Comparison of ENCODE assay signal across 10 mouse cellular contexts in genomic region chr11:32331075-32331474, GRCm38 (mm10). TPM values are rescaled to one million over a fixed set of nuclear protein-coding genes. Genes with fewer than 3 reads are reported as not detected.
DNase-seq lines count a peak whose midpoint lies in the region; ATAC-seq and TF ChIP-seq lines count a peak whose summit lies in the region.
"Had no signal": no experiment of that assay in that cellular context is flagged by ENCODE, and none has a peak within 500 bp of the region (broad histone marks: within the 10 kb centered on the region; RNA-seq: fewer than 3 reads in every experiment).

No protein-coding gene starts in this region.

- no peaks in the 10 kb centered on the region for H3K27me3 ChIP-seq in lung, embryonic 16.5 days (ENCODE audit: control insufficient read depth, insufficient read depth, low read depth, low read length)
- H3K27me3 ChIP-seq in liver, embryonic 11.5 days (replicated peaks; ENCODE audit: control insufficient read depth, insufficient read depth, low read length) = no peaks in the 10 kb centered on the region; the same call in 1 of the 2 replicates
- H3K27me3 ChIP-seq: neural tube, embryonic 12.5 days had no signal

- peaks cover 14% of the 10 kb centered on the region; the same call in 1 of the 2 replicates for H3K4me1 ChIP-seq in lung, embryonic 16.5 days (replicated peaks; ENCODE audit: control insufficient read depth, insufficient read depth, low read length)
- H3K4me1 ChIP-seq in liver, embryonic 11.5 days (replicated peaks; ENCODE audit: control insufficient read depth, insufficient read depth, low read length) = no peaks in the 10 kb centered on the region

- H3K36me3 ChIP-seq in lung, embryonic 16.5 days (ENCODE audit: control insufficient read depth, insufficient read depth, low read length) = no peaks in the 10 kb centered on the region
- no peaks in the 10 kb centered on the region for H3K36me3 ChIP-seq in liver, embryonic 11.5 days (ENCODE audit: control insufficient read depth, insufficient read depth, low read length)
- H3K36me3 ChIP-seq: neural tube, embryonic 12.5 days had no signal

- no peak for TF ChIP-seq POLR2A in brain, embryonic 14.5 days (IDR thresholded peaks at IDR 0.05; ENCODE audit: borderline replicate concordance, extremely low read depth, insufficient read depth, insufficient read length, poor library complexity, severe bottlenecking)

- no peak overlapping the region for H3K9ac ChIP-seq in lung, embryonic 16.5 days (ENCODE audit: low read length)
- no peak overlapping the region for H3K9ac ChIP-seq in liver, embryonic 11.5 days (ENCODE audit: low read depth, low read length)
- H3K9ac ChIP-seq: neural tube, embryonic 12.5 days had no signal

- no peak overlapping the region for H3K4me2 ChIP-seq in lung, embryonic 16.5 days (ENCODE audit: low read depth, low read length)
- no peak overlapping the region for H3K4me2 ChIP-seq in liver, embryonic 11.5 days
- H3K4me2 ChIP-seq: neural tube, embryonic 12.5 days had no signal

- ATAC-seq in hematopoietic stem cell, adult 5-6 weeks (replicated peaks in 1 of 2; ENCODE audit: insufficient read depth in 1 of 2, low FRiP score in 2 of 2, low TSS enrichment in 1 of 2, low read depth in 1 of 2, poor library complexity in 2 of 2, severe bottlenecking in 2 of 2) = peak; percentile 29 to 32; a peak in 2 of 4 replicates
- ATAC-seq in lung, embryonic 16.5 days (ENCODE audit: low read depth) = peak; percentile 72
- no peak for ATAC-seq in liver, embryonic 11.5 days (replicated peaks; ENCODE audit: low FRiP score)

- peak; percentile 98 for DNase-seq in heart, adult 11 months
- DNase-seq in heart, postnatal 36 days = no peak
- peak; percentile 62 for DNase-seq in brain, embryonic 14.5 days (ENCODE audit: low read depth)
- no peak for DNase-seq in B cell, adult 2 months
- no peak for DNase-seq in liver, embryonic 11.5 days (ENCODE audit: low spot score)
- DNase-seq in right cerebral cortex, postnatal 4 days = no peak
- DNase-seq: thymus, adult 2 months had no signal

- intact Hi-C loops in heart, postnatal 36 days (cut with DNase I) = no loop called here

- H3K27ac ChIP-seq in lung, embryonic 16.5 days (ENCODE audit: low read length) = 0 out of 2 replicates have a peak overlapping the region, but pooled peaks have one; percentile 42
- H3K27ac ChIP-seq in liver, embryonic 11.5 days (ENCODE audit: low read depth, low read length) = no peak overlapping the region
- H3K27ac ChIP-seq: neural tube, embryonic 12.5 days had no signal

- no peak for TF ChIP-seq CTCF in brain, embryonic 14.5 days (IDR thresholded peaks at IDR 0.05; ENCODE audit: borderline replicate concordance, extremely low read depth, insufficient read depth, insufficient read length)

- WGBS in lung, embryonic 16.5 days = 56% methylated on average over 6 of the region's 6 CpGs
- 54% methylated on average over 6 of the region's 6 CpGs for WGBS in liver, embryonic 11.5 days

- no peaks in the 10 kb centered on the region; the same call in 1 of the 2 replicates for H3K9me3 ChIP-seq in lung, embryonic 16.5 days (ENCODE audit: control insufficient read depth, low read length)
- H3K9me3 ChIP-seq in liver, embryonic 11.5 days (ENCODE audit: control insufficient read depth, low read length) = peaks cover 3% of the 10 kb centered on the region; the same call in 1 of the 2 replicates
- H3K9me3 ChIP-seq: neural tube, embryonic 12.5 days had no signal

- no peak overlapping the region for H3K4me3 ChIP-seq in lung, embryonic 16.5 days (ENCODE audit: low read length)
- H3K4me3 ChIP-seq in liver, embryonic 11.5 days (ENCODE audit: low read depth, low read length) = no peak overlapping the region
- H3K4me3 ChIP-seq: neural tube, embryonic 12.5 days had no signal

RNA-seq across cellular contexts. Expression of gene Sh3pxd2b, which starts 16.5 kb away (rescaled TPM):
- 1 to 10 TPM; 4.5 to 6.0 TPM for total RNA-seq in heart, postnatal 36 days (2021)
- 33.3 and 48.4 TPM in 2 replicates for polyA plus RNA-seq in brain, embryonic 14.5 days (2012; rRNA removed)
- total RNA-seq in hematopoietic stem cell, adult 5-6 weeks (2017) = 1.5 and 1.6 TPM in 2 replicates
- polyA plus RNA-seq in lung, embryonic 16.5 days (2015; fragmentation: Nextera tagmentation; extraction: Ambion mirVana) = 23.4 and 23.6 TPM in 2 replicates
- 7.4 and 8.2 TPM in 2 replicates for polyA plus RNA-seq in liver, embryonic 11.5 days (2014; fragmentation: Nextera tagmentation; extraction: Ambion mirVana)

RNA-seq across cellular contexts. Expression of gene Hbq1a, which starts 31.2 kb away (rescaled TPM):
- under 1 TPM; 0.75 to 0.76 TPM for total RNA-seq in heart, postnatal 36 days (2021)
- polyA plus RNA-seq in brain, embryonic 14.5 days (2012; rRNA removed) = 1.2 TPM in 2 replicates
- not detected in 2 replicates for total RNA-seq in hematopoietic stem cell, adult 5-6 weeks (2017)
- polyA plus RNA-seq in lung, embryonic 16.5 days (2015; fragmentation: Nextera tagmentation; extraction: Ambion mirVana) = 0.46 and 1.1 TPM in 2 replicates
- polyA plus RNA-seq in liver, embryonic 11.5 days (2014; fragmentation: Nextera tagmentation; extraction: Ambion mirVana) = 0.47 and 0.92 TPM in 2 replicates
- polyA plus RNA-seq: thymus, adult 2 months had no signal

RNA-seq across cellular contexts. Expression of gene Hba-a2, which starts 34.8 kb away (rescaled TPM):
- total RNA-seq in heart, postnatal 36 days (2021) = 1,000 to 10,000 TPM; 7,375 to 9,600 TPM
- polyA plus RNA-seq in brain, embryonic 14.5 days (2012; rRNA removed) = 4,753 and 6,821 TPM in 2 replicates
- total RNA-seq in hematopoietic stem cell, adult 5-6 weeks (2017) = 60.4 and 104 TPM in 2 replicates
- 22,746 and 25,203 TPM in 2 replicates for polyA plus RNA-seq in lung, embryonic 16.5 days (2015; fragmentation: Nextera tagmentation; extraction: Ambion mirVana)
- 25,282 and 25,421 TPM in 2 replicates for polyA plus RNA-seq in liver, embryonic 11.5 days (2014; fragmentation: Nextera tagmentation; extraction: Ambion mirVana)

RNA-seq across cellular contexts. Expression of gene Hbq1b, which starts 44.3 kb away (rescaled TPM):
- total RNA-seq in heart, postnatal 36 days (2021) = 1 to 10 TPM in 1 of 2 experiments, not detected in 1; 1.4 TPM
- 1.4 and 2.4 TPM in 2 replicates for polyA plus RNA-seq in brain, embryonic 14.5 days (2012; rRNA removed)
- not detected in 2 replicates for total RNA-seq in hematopoietic stem cell, adult 5-6 weeks (2017)
- 1.8 and 2.8 TPM in 2 replicates for polyA plus RNA-seq in lung, embryonic 16.5 days (2015; fragmentation: Nextera tagmentation; extraction: Ambion mirVana)
- 43.6 and 45.8 TPM in 2 replicates for polyA plus RNA-seq in liver, embryonic 11.5 days (2014; fragmentation: Nextera tagmentation; extraction: Ambion mirVana)

RNA-seq across cellular contexts. Expression of gene Hba-a1, which starts 47.8 kb away (rescaled TPM):
- total RNA-seq in heart, postnatal 36 days (2021) = over 10,000 TPM in 1 of 2 experiments, 1,000 to 10,000 TPM in 1; 7,538 to 10,107 TPM
- polyA plus RNA-seq in brain, embryonic 14.5 days (2012; rRNA removed) = 2,049 and 2,752 TPM in 2 replicates
- total RNA-seq in hematopoietic stem cell, adult 5-6 weeks (2017) = 9.1 and 14.3 TPM in 2 replicates
- polyA plus RNA-seq in lung, embryonic 16.5 days (2015; fragmentation: Nextera tagmentation; extraction: Ambion mirVana) = 8,555 and 10,091 TPM in 2 replicates
- 12,698 and 12,741 TPM in 2 replicates for polyA plus RNA-seq in liver, embryonic 11.5 days (2014; fragmentation: Nextera tagmentation; extraction: Ambion mirVana)

Comparison
In these comparisons a context has a peak if more than half of its experiments do, and no peak if none do; other contexts are left out.
1. DNase-seq: peak in heart, adult 11 months (single experiment) and brain, embryonic 14.5 days (single experiment); none in heart, postnatal 36 days (0 of 2), B cell, adult 2 months (0 of 2), liver, embryonic 11.5 days (single experiment) and right cerebral cortex, postnatal 4 days (single experiment).